Mouse (Mus musculus) MEL (cell line): ENCODE results near the gene Kcnd3. TPM values are rescaled to one million over a fixed set of nuclear protein-coding genes. Genes with fewer than 3 reads are reported as not detected.
A peak's percentile ranks its signal among the peaks of the same experiment; 100 is the strongest.

Experiments
- DNase-seq: peaks from one replicate; pipeline ENCODE4 v3.0.0; 2011; ENCODE audit warnings: low read depth, low spot score
- H3K27ac ChIP-seq: 2 replicates; pipeline ENCODE4 v1.5.1; 2012; ENCODE audit warnings: low read depth, mild to moderate bottlenecking, control low read depth, low read length, moderate library complexity; ENCODE audit not compliant: control insufficient read depth
- H3K27me3 ChIP-seq, 2 experiments: fragments of 150-350 bp in 1 of 2; sonication (generic) in 1 of 2; 2 replicates each; pipeline ENCODE4 v1.6.1; 2012; ENCODE audit warnings: low read length in 2 of 2, mild to moderate bottlenecking in 2 of 2, improper control_type of control experiment in 1 of 2, moderate library complexity in 1 of 2; ENCODE audit not compliant: insufficient read depth in 2 of 2, control insufficient read depth in 1 of 2
- H3K36me3 ChIP-seq, 2 experiments: 2 replicates each; pipeline ENCODE4 v1.6.1; 2012 to 2014; ENCODE audit warnings: low read length in 2 of 2, improper control_type of control experiment in 1 of 2, inconsistent platforms in 1 of 2, mild to moderate bottlenecking in 1 of 2; ENCODE audit not compliant: insufficient read depth in 2 of 2, control insufficient read depth in 1 of 2
- H3K4me1 ChIP-seq, 2 experiments: fragments of 150-350 bp in 1 of 2; sonication (generic) in 1 of 2; 2 replicates each; pipeline ENCODE4 v1.6.1; 2012; ENCODE audit warnings: low read length in 2 of 2, improper control_type of control experiment in 1 of 2, mild to moderate bottlenecking in 1 of 2; ENCODE audit not compliant: insufficient read depth in 2 of 2, control insufficient read depth in 1 of 2
- H3K4me3 ChIP-seq, 2 experiments: fragments of 150-350 bp in 1 of 2; sonication (generic) in 1 of 2; 2 replicates each; pipeline ENCODE4 v1.5.1; 2012; ENCODE audit warnings: low read depth in 2 of 2, low read length in 2 of 2, mild to moderate bottlenecking in 2 of 2, moderate library complexity in 2 of 2, control low read depth in 1 of 2, improper control_type of control experiment in 1 of 2; ENCODE audit not compliant: control insufficient read depth in 1 of 2, insufficient read depth in 1 of 2
- H3K79me2 ChIP-seq: 2 replicates; pipeline ENCODE4 v1.6.1; 2012; ENCODE audit warnings: mild to moderate bottlenecking, low read length, moderate library complexity; ENCODE audit not compliant: control insufficient read depth, poor library complexity, insufficient read depth
- H3K9ac ChIP-seq: 2 replicates; pipeline ENCODE4 v1.6.1; 2012; ENCODE audit warnings: low read depth, mild to moderate bottlenecking, control low read depth, low read length, moderate library complexity; ENCODE audit not compliant: control insufficient read depth, poor library complexity, severe bottlenecking
- H3K9me3 ChIP-seq: fragments of 150-350 bp; sonication (generic); replicated peaks from 2 replicates; pipeline ENCODE4 v1.6.1; 2012; ENCODE audit warnings: mild to moderate bottlenecking, low read length, improper control_type of control experiment, moderate library complexity; ENCODE audit not compliant: insufficient read depth
- BHLHE40 ChIP-seq: IDR thresholded peaks from 2 replicates; pipeline ENCODE4 v1.6.1; 2012; ENCODE audit warnings: low read depth, mild to moderate bottlenecking, inconsistent platforms, low read length, improper control_type of control experiment, borderline replicate concordance
- CHD2 ChIP-seq: IDR thresholded peaks from 2 replicates; pipeline ENCODE4 v1.6.1; 2011; ENCODE audit warnings: low read length, improper control_type of control experiment
- CTCF ChIP-seq, 3 experiments: IDR thresholded peaks in 2 of 3; conservative IDR thresholded peaks in 1 of 3; 2 replicates each; pipeline ENCODE4 v1.5.1; 2011 to 2012; ENCODE audit warnings: low read length in 3 of 3, low read depth in 2 of 3, mild to moderate bottlenecking in 2 of 3, improper control_type of control experiment in 1 of 3, inconsistent platforms in 1 of 3, mixed read lengths in 1 of 3, moderate library complexity in 1 of 3; ENCODE audit not compliant: control insufficient read depth in 1 of 3, insufficient read depth in 1 of 3, poor library complexity in 1 of 3, severe bottlenecking in 1 of 3
- E2F4 ChIP-seq: IDR thresholded peaks from 2 replicates; pipeline ENCODE4 v1.6.1; 2011; ENCODE audit warnings: low read depth, low read length, improper control_type of control experiment, borderline replicate concordance
- ETS1 ChIP-seq: IDR thresholded peaks from 2 replicates; pipeline ENCODE4 v1.6.1; 2012; ENCODE audit warnings: low read depth, mild to moderate bottlenecking, inconsistent platforms, low read length, improper control_type of control experiment, moderate library complexity
- KAT2A ChIP-seq: conservative IDR thresholded peaks from 2 replicates; pipeline ENCODE4 v1.6.1; 2012; ENCODE audit warnings: low read depth, low read length, improper control_type of control experiment, inconsistent platforms
- MAX ChIP-seq: IDR thresholded peaks from 2 replicates; pipeline ENCODE4 v1.6.1; 2011; ENCODE audit warnings: low read length, improper control_type of control experiment
- MEF2A ChIP-seq: IDR thresholded peaks from 2 replicates; pipeline ENCODE4 v1.6.1; 2014; ENCODE audit warnings: low read depth, mild to moderate bottlenecking, inconsistent platforms, low read length, improper control_type of control experiment; ENCODE audit not compliant: poor library complexity, insufficient replicate concordance, severe bottlenecking; ENCODE audit errors: extremely low read depth
- MXI1 ChIP-seq: IDR thresholded peaks from 2 replicates; pipeline ENCODE4 v1.6.1; 2011; ENCODE audit warnings: mild to moderate bottlenecking, low read depth, low read length, improper control_type of control experiment
- MYB ChIP-seq: IDR thresholded peaks from 2 replicates; pipeline ENCODE4 v1.6.1; 2011; ENCODE audit warnings: mild to moderate bottlenecking, low read depth, low read length, improper control_type of control experiment
- POLR2AphosphoS5 ChIP-seq: IDR thresholded peaks from 2 replicates; pipeline ENCODE4 v1.6.1; 2012; ENCODE audit warnings: low read depth, borderline replicate concordance, mild to moderate bottlenecking, inconsistent platforms, low read length, moderate library complexity, mixed read lengths
- RCOR1 ChIP-seq: IDR thresholded peaks from 2 replicates; pipeline ENCODE4 v1.6.1; 2012; ENCODE audit warnings: low read depth, mild to moderate bottlenecking, inconsistent platforms, low read length, improper control_type of control experiment
- SMC3 ChIP-seq: IDR thresholded peaks from 2 replicates; pipeline ENCODE4 v1.6.1; 2011; ENCODE audit warnings: low read depth, low read length, improper control_type of control experiment
- TCF12 ChIP-seq: IDR thresholded peaks from 2 replicates; pipeline ENCODE4 v1.6.1; 2014; ENCODE audit warnings: low read depth, mild to moderate bottlenecking, inconsistent platforms, low read length, improper control_type of control experiment, moderate library complexity
- UBTF ChIP-seq: IDR thresholded peaks from 2 replicates; pipeline ENCODE4 v1.6.1; 2012; ENCODE audit warnings: low read depth, mild to moderate bottlenecking, inconsistent platforms, low read length, improper control_type of control experiment, moderate library complexity, borderline replicate concordance; ENCODE audit not compliant: insufficient read depth
- ZC3H11A ChIP-seq: IDR thresholded peaks from 2 replicates; pipeline ENCODE4 v1.6.1; 2012; ENCODE audit warnings: low read depth, mild to moderate bottlenecking, inconsistent platforms, low read length, improper control_type of control experiment
- ZNF384 ChIP-seq: IDR thresholded peaks from 2 replicates; pipeline ENCODE4 v1.6.1; 2012; ENCODE audit warnings: low read depth, mild to moderate bottlenecking, inconsistent platforms, low read length, improper control_type of control experiment
- polyA plus RNA-seq, 2 experiments: library from polyadenylated mRNA; stranded (reverse) in 1 of 2; unstranded in 1 of 2; fragments of >175 nt in 1 of 2; fragments of >200 nt in 1 of 2; gene quantifications; 2 replicates each; pipeline versions ENCODE4 v1.2.1 to v1.2.4; 2012; ENCODE audit warnings: low replicate concordance in 2 of 2, low read depth in 1 of 2; ENCODE audit not compliant: insufficient read length in 2 of 2, insufficient read depth in 1 of 2, missing spikeins in 1 of 2
- total RNA-seq: library from RNA; depleted of rRNA; stranded (reverse); fragments of 300-350 nt; gene quantifications from 2 replicates; pipeline ENCODE4 v1.2.3, GENCODE M21; 2012

Kcnd3 gene
- total and polyA plus RNA-seq, 3 experiments = 0.01 TPM; not detected in 2

GRCm38 (mm10) chr3:105705561-105705960 is 253.4 kb downstream of the Kcnd3 start:
- Histone ChIP-seq H3K36me3 (peaks cover 0 to 11% of the 10 kb centered on the region in 2 experiments; a peak in 2 of 4 replicates), H3K4me3 (peak overlapping the region; percentile 54 to 62; a peak in 3 of 4 replicates), H3K9me3 (no peaks in the 10 kb centered on the region), H3K4me1 (peaks cover 7 to 36% of the 10 kb centered on the region in 2 experiments), H3K79me2 (no peaks in the 10 kb centered on the region), H3K27me3 (no peaks in the 10 kb centered on the region), H3K27ac (no peak overlapping the region), H3K9ac (peak overlapping the region; percentile 74)
- TF ChIP-seq KAT2A (no peak), RCOR1 (no peak), MEF2A (no peak), TCF12 (no peak), SMC3 (no peak), ETS1 (no peak), E2F4 (no peak), CTCF (IDR thresholded peaks at IDR 0.05 in 2 of 3, conservative IDR thresholded peaks at IDR 0.05 in 1 of 3; ENCODE audit: control insufficient read depth in 1 of 3, insufficient read depth in 1 of 3, low read depth in 2 of 3, low read length in 3 of 3, poor library complexity in 1 of 3, severe bottlenecking in 1 of 3) (no peak), ZC3H11A (no peak), ZNF384 (no peak), CHD2 (no peak), MXI1 (no peak), POLR2AphosphoS5 (no peak), MYB (no peak), MAX (no peak)
- no peak for DNase-seq

DNA sequence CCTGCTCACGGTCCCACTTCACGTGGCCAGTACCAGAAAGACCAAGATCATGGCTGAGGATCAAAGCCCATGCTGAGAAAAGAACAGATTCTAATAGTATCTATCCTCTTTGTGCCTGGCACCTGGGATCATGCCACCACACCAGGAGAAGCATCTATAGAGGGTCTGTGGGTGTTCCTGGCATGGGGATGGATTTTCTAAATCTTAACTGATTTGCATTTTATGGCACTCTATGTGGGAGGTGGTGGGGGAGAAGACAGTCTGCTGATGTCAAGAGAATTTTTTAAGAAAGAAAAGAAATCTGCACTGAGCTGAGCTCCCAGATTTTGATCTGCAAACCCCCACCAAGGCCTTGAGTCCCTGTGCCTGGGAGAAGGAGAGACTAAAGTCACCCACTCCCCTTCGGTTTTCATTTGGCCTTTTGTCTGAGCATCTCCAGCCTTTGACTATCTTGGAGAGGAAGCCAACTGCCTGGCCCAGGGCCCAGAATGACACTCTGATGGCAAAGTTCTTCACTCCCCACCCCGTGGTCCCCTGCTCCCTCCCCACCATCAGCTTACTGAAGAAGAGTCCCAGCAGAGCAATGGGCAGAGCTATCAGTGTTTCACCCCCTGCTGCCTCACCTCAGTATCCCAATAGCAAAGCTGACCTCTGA is 254.4 kb downstream of the Kcnd3 start:
- Histone ChIP-seq H3K36me3 (peaks cover 0 to 11% of the 10 kb centered on the region in 2 experiments; a peak in 2 of 4 replicates), H3K9ac (no peak overlapping the region), H3K4me3 (no peak overlapping the region), H3K79me2 (no peaks in the 10 kb centered on the region), H3K9me3 (no peaks in the 10 kb centered on the region), H3K27ac (no peak overlapping the region), H3K4me1 (peaks cover 7 to 36% of the 10 kb centered on the region in 2 experiments), H3K27me3 (no peaks in the 10 kb centered on the region)
- DNase-seq = no peak
- TF ChIP-seq UBTF (no peak), CTCF (IDR thresholded peaks at IDR 0.05 in 2 of 3, conservative IDR thresholded peaks at IDR 0.05 in 1 of 3; ENCODE audit: control insufficient read depth in 1 of 3, insufficient read depth in 1 of 3, low read depth in 2 of 3, low read length in 3 of 3, poor library complexity in 1 of 3, severe bottlenecking in 1 of 3) (no peak), BHLHE40 (no peak), MXI1 (no peak)
